Mouse (Mus musculus): ENCODE measurements around the gene Kcnk4.
A peak's percentile ranks its signal among the peaks of the same experiment; 100 is the strongest.

Kcnk4 gene

GRCm38 (mm10) chr19:6934195-6934977 is at the start of gene Kcnk4:
Gene Kcnk4 (minus strand): TSS chr19:6934515.
- DNase-seq (ENCODE audit: low spot score) = peak; percentile 47

DNA sequence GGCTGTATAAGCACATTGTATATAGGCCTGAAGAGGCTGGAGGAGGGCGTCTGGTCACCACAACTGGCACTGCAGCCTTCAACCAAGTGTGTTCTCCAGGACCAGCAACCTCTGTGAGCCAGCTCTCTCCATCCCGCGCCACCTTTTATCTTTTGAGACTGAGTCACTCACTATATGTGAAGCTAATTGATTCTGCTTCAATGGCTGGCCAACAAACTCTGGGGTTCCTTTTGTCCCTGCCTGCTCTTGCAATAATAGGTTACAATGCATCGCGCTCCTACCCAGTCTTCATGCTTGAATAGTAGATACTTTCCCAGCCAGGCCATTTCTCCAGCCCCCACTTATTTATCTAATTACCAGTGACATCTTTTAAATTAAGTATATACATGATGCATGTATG is 49.3 kb upstream of the Kcnk4 start:
- DNase-seq (ENCODE audit: low spot score) = no peak

DNA sequence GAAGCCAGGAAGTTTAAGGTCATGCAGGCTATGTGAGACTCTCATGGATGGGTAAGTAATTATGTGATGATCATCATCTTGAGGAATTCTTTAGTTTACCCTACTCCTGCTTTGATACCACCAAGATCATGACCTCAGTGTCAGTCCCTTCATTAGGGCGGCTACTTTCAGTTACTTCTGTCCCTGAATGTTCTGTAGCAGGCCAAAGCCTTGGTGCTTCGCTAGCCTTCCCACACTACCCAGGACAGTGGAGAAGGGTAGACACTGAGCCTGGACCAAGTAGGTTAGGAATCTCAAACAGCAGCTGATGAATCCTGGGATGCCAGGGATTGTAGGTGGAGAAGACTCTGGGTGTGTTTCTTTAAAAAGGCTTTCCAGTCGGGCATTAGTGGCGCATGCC is 47.1 kb upstream of the Kcnk4 start:
- no peak for DNase-seq (ENCODE audit: low spot score)

DNA sequence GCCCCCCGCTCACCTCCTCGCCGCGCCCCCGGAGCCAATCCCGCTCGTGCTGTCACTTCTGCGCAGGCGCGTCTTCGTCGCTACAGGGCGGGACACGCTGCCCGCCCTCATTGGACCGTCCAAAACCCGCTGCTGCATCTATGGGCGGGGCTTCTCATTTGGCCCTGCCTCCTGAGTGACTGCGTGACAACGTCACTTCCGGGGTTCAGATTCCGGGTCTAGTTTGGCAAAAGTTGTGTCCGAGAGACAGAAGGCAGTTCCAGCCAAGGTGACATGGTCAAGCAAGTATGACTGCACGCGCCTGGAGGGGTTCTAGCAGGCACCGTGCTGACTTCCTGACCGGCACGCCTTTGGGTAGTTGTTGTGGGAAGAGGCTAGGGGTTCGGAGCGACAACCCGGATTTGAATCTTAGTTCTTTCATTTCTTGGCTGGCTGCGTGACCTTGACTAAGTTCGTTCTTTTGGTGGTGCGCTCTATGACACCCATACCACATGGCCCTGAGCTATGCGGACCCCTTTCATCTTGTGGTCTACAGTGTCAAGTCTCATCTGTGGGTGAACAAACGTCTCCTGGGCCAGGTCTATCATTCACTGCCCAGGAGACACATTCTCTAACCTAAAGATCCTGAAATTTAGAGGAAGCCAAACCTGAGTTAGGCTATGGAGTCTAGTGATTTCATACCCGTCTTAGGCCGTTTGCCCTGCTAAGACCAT is 46.2 kb upstream of the Kcnk4 start, which contains the start of gene Fkbp2:
Gene Fkbp2, minus strand, starts transcription at position 121 of the 713 bp plus-strand sequence.
- DNase-seq (ENCODE audit: low spot score) = peak; percentile 99

GRCm38 (mm10) chr19:6979486-6980380 is 45.4 kb upstream of the Kcnk4 start:
- DNase-seq (ENCODE audit: low spot score) = peak; percentile 100

DNA sequence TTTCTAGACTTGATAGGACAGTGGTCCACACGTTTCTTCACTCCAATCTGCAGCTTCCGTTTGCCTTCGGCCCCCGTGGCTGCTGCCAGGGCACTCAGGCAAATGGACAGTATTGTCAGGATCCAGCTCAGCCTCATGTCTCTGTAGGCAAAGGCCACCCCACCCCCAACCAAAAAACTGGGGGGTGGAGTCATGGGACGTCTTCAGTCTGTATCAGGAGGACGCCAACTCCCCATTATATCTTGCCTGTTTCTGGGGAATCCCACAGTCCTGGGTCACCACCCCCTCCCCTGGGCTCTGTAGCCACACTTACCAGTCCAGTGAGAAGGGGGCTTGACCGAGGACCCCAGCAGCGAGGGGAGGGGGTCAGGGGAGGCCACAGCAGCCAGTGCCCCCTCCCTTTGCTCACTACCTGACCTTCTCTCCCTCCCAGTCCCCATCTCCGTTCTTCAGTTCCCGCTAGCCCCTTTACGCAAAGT is 44.7 kb upstream of the Kcnk4 start:
- DNase-seq (ENCODE audit: low spot score) = no peak

GRCm38 (mm10) chr19:6978639-6978974 is 44.3 kb upstream of the Kcnk4 start:
- DNase-seq (ENCODE audit: low spot score) = no peak

GRCm38 (mm10) chr19:6977759-6978638 is 43.7 kb upstream of the Kcnk4 start:
- DNase-seq (ENCODE audit: low spot score) = no peak

DNA sequence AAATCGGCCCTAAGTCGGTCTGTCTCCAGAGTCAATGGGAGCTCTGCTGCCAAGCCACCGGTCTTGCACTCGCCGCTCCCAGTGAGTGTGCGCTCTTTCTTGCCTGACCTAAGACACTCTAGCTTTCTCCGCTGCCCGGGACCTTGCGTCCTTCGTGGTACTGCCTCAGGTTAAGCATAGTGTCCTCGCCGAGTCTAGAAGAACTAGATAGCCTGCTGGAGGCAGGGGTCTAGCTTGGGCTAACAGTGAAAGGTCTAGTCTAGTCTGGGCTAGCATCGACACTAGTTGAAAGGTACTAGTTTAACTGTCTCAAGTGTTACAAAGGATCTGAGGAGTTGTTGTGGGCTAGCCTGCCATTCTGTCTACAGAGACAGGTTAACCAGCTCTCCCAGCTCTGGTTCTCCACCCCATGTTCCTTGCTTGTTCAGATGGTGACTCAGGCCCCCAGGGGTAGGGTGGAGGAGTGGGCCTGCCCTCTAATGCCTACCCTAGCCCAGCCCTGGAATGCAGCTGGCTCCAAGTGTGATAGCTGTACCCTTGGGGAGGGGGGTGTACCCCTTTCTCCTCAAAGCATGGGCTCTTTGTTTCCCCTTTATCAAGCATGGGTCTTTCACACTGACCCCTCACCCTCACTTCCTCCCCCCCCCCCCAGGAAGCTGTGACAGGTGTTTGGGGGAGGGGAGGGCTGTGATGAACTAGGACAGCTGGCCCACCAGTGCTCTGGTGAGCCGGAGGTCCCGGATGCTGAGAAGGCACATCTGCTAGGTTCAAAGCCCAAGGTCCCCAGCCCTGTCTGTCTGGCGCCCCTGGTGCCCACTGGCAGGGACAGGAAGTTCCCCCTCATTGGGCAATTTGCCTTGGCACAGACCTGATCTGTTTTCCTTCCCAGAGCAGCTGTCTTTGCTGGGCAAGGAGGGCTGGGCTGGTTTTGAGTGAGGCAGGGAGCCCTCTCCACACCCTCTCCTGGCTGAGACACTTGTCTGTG is 41.5 kb upstream of the Kcnk4 start, which contains the start of gene Plcb3:
Gene Plcb3, minus strand, starts transcription at position 934 of the 985 bp plus-strand sequence.
- DNase-seq (ENCODE audit: low spot score) = peak; percentile 69

DNA sequence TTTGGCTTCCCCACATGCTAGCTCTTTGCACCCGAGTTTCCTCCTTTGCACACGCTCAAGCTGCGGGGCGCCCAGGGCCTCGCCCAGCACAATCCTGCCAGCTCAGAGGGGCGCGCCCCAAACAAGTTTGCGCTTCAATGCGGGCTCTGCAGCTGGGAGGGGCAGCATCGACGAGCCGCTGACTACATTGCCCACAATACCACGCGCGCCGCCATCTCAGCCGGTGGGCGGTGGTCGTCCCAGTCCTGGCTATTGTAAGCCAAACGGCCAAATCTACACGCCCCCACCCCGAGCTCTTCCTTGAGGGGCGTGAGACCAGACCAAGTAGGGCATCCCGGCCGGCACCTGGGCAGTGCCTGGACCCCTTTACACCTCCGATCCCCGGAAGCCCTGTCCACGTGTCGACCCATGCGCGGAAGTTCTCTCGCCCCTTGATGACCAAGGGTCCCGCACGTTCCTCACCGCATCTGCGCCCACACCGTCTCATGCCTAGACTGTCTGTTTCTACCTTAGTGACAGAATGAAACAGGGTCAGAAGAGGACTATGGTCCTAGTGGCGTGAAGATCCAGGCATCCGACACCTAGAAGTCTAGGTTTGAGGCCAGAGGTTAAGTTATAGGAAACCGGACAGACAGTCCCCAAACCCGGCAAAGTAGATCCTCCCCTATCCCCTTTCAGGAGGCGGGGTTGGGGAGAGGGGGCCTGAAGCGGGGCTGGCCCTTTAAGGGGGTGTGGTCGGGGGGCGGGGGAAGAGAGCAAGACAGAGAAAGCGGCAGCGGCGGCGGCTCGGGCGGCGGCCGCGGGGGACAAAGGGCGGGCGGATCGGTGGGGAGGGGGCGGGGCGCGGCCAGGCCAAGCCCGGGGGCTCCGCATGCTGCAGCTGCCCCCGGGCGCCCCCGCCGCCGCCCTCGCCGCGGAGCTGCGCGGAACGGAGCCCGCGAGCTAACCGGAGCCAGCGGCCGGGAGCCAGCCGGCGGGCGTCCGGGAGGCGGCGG is 40.2 kb upstream of the Kcnk4 start, which contains the start of gene Ppp1r14b:
Gene Ppp1r14b, plus strand, starts transcription at position 758 of the 995 bp plus-strand sequence.
- DNase-seq (ENCODE audit: low spot score) = peak; percentile 94

GRCm38 (mm10) chr19:6973581-6974190 is 39.4 kb upstream of the Kcnk4 start:
- no peak for DNase-seq (ENCODE audit: low spot score)

- DNase-seq (ENCODE audit: low spot score) = no peak
These were observed 38.1 kb upstream of the Kcnk4 start for GRCm38 (mm10) chr19:6972247-6972917.

GRCm38 (mm10) chr19:6971644-6972043 is 37.3 kb upstream of the Kcnk4 start:
- no peak for DNase-seq (ENCODE audit: low spot score)

DNA sequence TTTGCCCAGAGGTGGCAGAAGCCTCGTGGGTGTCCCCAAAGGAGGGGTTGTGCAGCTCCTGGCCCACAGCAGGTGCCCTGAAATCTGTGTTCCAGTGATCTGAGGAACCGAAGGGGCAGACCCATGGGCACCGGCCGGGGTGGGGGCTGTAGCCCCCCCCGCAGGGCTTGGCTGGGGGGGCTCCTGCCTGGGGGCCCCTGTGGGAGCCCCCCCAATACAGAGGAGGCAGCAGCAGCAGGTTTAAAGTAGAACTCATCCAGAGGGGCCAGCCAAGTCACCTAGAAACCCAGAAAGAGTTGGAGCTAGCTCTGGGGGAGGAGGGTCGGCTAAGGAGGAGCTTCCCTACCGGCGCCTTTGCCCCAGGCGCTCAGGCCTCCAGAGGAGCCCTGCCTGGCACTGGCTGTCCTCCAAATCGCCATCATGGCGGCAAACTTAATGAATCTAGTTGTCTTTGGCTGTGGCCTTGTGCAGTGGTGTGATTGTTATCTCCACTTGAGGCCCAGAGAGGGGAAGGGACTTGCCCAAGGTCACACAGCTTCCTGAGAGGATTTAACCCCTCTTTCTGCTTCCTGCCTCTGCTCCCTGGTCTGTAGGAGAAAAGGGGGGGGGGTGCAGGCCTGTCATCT is 36.3 kb upstream of the Kcnk4 start:
- DNase-seq (ENCODE audit: low spot score) = no peak

GRCm38 (mm10) chr19:6969665-6970381 is 35.5 kb upstream of the Kcnk4 start:
- peak; percentile 87 for DNase-seq (ENCODE audit: low spot score)

DNA sequence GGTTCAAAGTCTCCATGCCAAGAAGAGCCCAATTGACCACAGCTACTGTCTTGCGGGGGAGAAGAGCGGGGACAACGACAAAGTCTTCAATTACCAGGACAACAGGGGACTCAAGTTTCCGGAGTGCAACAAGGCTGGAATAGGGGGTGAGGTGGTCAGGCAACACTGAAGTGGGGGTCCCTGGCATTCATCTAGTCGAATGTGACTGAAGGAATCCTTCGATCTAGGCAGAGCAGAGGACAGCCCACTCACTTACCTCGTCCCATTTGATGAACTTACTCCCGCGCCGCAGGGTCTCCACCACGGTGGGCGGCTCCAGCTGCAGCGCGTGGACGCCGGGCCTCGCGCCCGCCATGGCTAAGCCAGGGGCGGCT is 35.0 kb upstream of the Kcnk4 start:
- no peak for DNase-seq (ENCODE audit: low spot score)

Measured in testis, postnatal 10 days (tissue).